Mouse (Mus musculus) stomach, embryonic 15.5 days (tissue): Measurements from ENCODE around the gene Prdx5. TPM values are rescaled to one million over a fixed set of nuclear protein-coding genes. Genes with fewer than 3 reads are reported as not detected.
"Not testable (repeated sequence)": the region's sequence is repeated elsewhere in the genome, so short reads cannot be mapped to it uniquely, and the experiment has no call there.

ENCODE experiments used
- ATAC-seq: fragments of 200-750 bp; cut with Nextera tagmentation; 2 replicates; pipeline ENCODE4 v1.8.0; 2017; ENCODE audit warnings: low read depth, moderate number of reproducible peaks, moderate TSS enrichment; ENCODE audit not compliant: insufficient read depth, low FRiP score
- H3K27ac ChIP-seq: fragments of 300-500 bp; sonication (generic); 2 replicates; pipeline ENCODE4 v1.5.1; 2015; ENCODE audit warnings: mild to moderate bottlenecking, inconsistent platforms
- H3K27me3 ChIP-seq: fragments of 300-500 bp; sonication (generic); replicated peaks from 2 replicates; pipeline ENCODE4 v1.6.1; 2015; ENCODE audit warnings: inconsistent platforms
- H3K36me3 ChIP-seq: fragments of 300-500 bp; sonication (generic); 2 replicates; pipeline ENCODE4 v1.6.1; 2015; ENCODE audit warnings: inconsistent platforms
- H3K4me1 ChIP-seq: fragments of 300-500 bp; sonication (generic); 2 replicates; pipeline ENCODE4 v1.6.1; 2015; ENCODE audit warnings: inconsistent platforms
- H3K4me2 ChIP-seq: fragments of 300-500 bp; sonication (generic); 2 replicates; pipeline ENCODE4 v1.6.1; 2015; ENCODE audit warnings: mild to moderate bottlenecking, inconsistent platforms
- H3K4me3 ChIP-seq: fragments of 300-500 bp; sonication (generic); replicated peaks from 2 replicates; pipeline ENCODE4 v1.5.1; 2015; ENCODE audit warnings: inconsistent platforms
- H3K9ac ChIP-seq: fragments of 300-500 bp; sonication (generic); 2 replicates; pipeline ENCODE4 v1.6.1; 2015; ENCODE audit warnings: inconsistent platforms
- H3K9me3 ChIP-seq: fragments of 300-500 bp; sonication (generic); 2 replicates; pipeline ENCODE4 v1.6.1; 2016; ENCODE audit warnings: inconsistent platforms
- WGBS: fragments of 180-500 bp; shearing (Covaris S2); methylation state at CpG from one replicate; pipeline ENCODE4 v1.1.7; 2015; 5-methylcytosine and 5-hydroxymethylcytosine counted together
- polyA plus RNA-seq: library from polyadenylated mRNA; unstranded; fragments of >200 nt; fragmentation: Nextera tagmentation; extraction: Ambion mirVana; gene quantifications from 2 replicates; pipeline ENCODE4 v1.2.1, GENCODE M21; 2015

Prdx5 gene
- polyA plus RNA-seq, 1 experiment from 2014 or later, result 279 TPM

- no peak for ATAC-seq
These were observed 3.1 kb upstream of the Prdx5 start for GRCm38 (mm10) chr19:6913036-6913435.

GRCm38 (mm10) chr19:6912205-6912970, 2.5 kb upstream of the Prdx5 start:
- no peak overlapping the region for H3K9ac ChIP-seq
- no peaks in the 10 kb centered on the region for H3K27me3 ChIP-seq
- no peaks in the 10 kb centered on the region for H3K9me3 ChIP-seq
- 93% methylated on average over 15 of the region's 15 CpGs for whole genome bisulfite sequencing
- H3K4me3 ChIP-seq, result no peak overlapping the region
- peaks cover 25% of the 10 kb centered on the region for H3K36me3 ChIP-seq
- peaks cover 21% of the 10 kb centered on the region for H3K4me1 ChIP-seq
- no peak overlapping the region for H3K27ac ChIP-seq
- no peak overlapping the region for H3K4me2 ChIP-seq
- ATAC-seq, result no peak

More at GRCm38 (mm10) chr19:6913036-6913435, 3.1 kb upstream of the Prdx5 start:
- Histone ChIP-seq H3K27ac (no peak overlapping the region), H3K36me3 (peaks cover 25% of the 10 kb centered on the region), H3K4me3 (no peak overlapping the region), H3K4me1 (peaks cover 15% of the 10 kb centered on the region), H3K27me3 (no peaks in the 10 kb centered on the region), H3K9me3 (no peaks in the 10 kb centered on the region), H3K4me2 (no peak overlapping the region), H3K9ac (no peak overlapping the region)
- WGBS, result 80% methylated on average over 6 of the region's 6 CpGs

GRCm38 (mm10) chr19:6911101-6912074, 1.5 kb upstream of the Prdx5 start:
- Histone ChIP-seq H3K9ac (no peak overlapping the region), H3K4me2 (peak overlapping the region; percentile 71)
- no peak for ATAC-seq

GRCm38 (mm10) chr19:6910306-6910705, 400 bp upstream of the Prdx5 start:
- Histone ChIP-seq H3K9ac (peak overlapping the region; percentile 12), H3K4me2 (peak overlapping the region; percentile 71), H3K27ac (peak overlapping the region; percentile 99), H3K36me3 (peaks cover 35% of the 10 kb centered on the region), H3K4me3 (peak overlapping the region; percentile 59), H3K4me1 (peaks cover 23% of the 10 kb centered on the region)
- H3K9me3 ChIP-seq, H3K27me3 ChIP-seq: not testable (repeated sequence)
- peak; percentile 19 for ATAC-seq
- WGBS, result under 1% methylated on average over 25 of the region's 30 CpGs

More at GRCm38 (mm10) chr19:6911101-6912074, 1.5 kb upstream of the Prdx5 start:
- WGBS, result 88% methylated on average over 19 of the region's 19 CpGs
- Histone ChIP-seq H3K27me3 (no peaks in the 10 kb centered on the region), H3K4me1 (peaks cover 23% of the 10 kb centered on the region), H3K27ac (0 out of 2 replicates have a peak overlapping the region, but pooled peaks have one; percentile 6), H3K36me3 (peaks cover 33% of the 10 kb centered on the region), H3K4me3 (peak overlapping the region; percentile 59), H3K9me3 (no peaks in the 10 kb centered on the region)

GRCm38 (mm10) chr19:6909021-6909420, 885 bp downstream of the Prdx5 start:
- Histone ChIP-seq H3K9ac (peak overlapping the region; percentile 42; the same call in 1 of the 2 replicates), H3K4me2 (peak overlapping the region; percentile 71), H3K9me3 (no peaks in the 10 kb centered on the region), H3K27ac (peak overlapping the region; percentile 99), H3K4me3 (peak overlapping the region; percentile 59), H3K27me3 (no peaks in the 10 kb centered on the region), H3K36me3 (peaks cover 42% of the 10 kb centered on the region), H3K4me1 (peaks cover 23% of the 10 kb centered on the region)
- 5% methylated on average over 11 of the region's 11 CpGs for WGBS
- no peak for ATAC-seq

GRCm38 (mm10) chr19:6907811-6908540, 1.9 kb downstream of the Prdx5 start:
- WGBS, result 79% methylated on average over 7 of the region's 7 CpGs

GRCm38 (mm10) chr19:6907094-6907493, 2.8 kb downstream of the Prdx5 start:
- Histone ChIP-seq H3K4me2 (no peak overlapping the region), H3K27me3 (no peaks in the 10 kb centered on the region), H3K9ac (no peak overlapping the region), H3K4me3 (no peak overlapping the region), H3K36me3 (peaks cover 29% of the 10 kb centered on the region), H3K4me1 (peaks cover 23% of the 10 kb centered on the region), H3K27ac (no peak overlapping the region), H3K9me3 (no peaks in the 10 kb centered on the region)
- ATAC-seq, result no peak
- WGBS, result 82% methylated on average over 8 of the region's 8 CpGs

More at GRCm38 (mm10) chr19:6907811-6908540, 1.9 kb downstream of the Prdx5 start:
- H3K9ac ChIP-seq, result no peak overlapping the region
- H3K4me2 ChIP-seq, result peak overlapping the region; percentile 71
- H3K27ac ChIP-seq, result no peak overlapping the region
- H3K4me1 ChIP-seq, result peaks cover 23% of the 10 kb centered on the region
- H3K36me3 ChIP-seq, result peaks cover 37% of the 10 kb centered on the region
- H3K9me3 ChIP-seq, result no peaks in the 10 kb centered on the region
- ATAC-seq, result no peak
- no peaks in the 10 kb centered on the region for H3K27me3 ChIP-seq
- H3K4me3 ChIP-seq, result peak overlapping the region; percentile 59

- Histone ChIP-seq H3K4me2 (no peak overlapping the region), H3K4me1 (peaks cover 16% of the 10 kb centered on the region), H3K9me3 (no peaks in the 10 kb centered on the region), H3K27ac (no peak overlapping the region), H3K36me3 (peaks cover 20% of the 10 kb centered on the region), H3K27me3 (no peaks in the 10 kb centered on the region), H3K4me3 (no peak overlapping the region), H3K9ac (no peak overlapping the region)
- no peak for ATAC-seq
- WGBS, result 81% methylated on average over 3 of the region's 3 CpGs
These were observed 3.7 kb downstream of the Prdx5 start for GRCm38 (mm10) chr19:6906199-6906598.

GRCm38 (mm10) chr19:6905498-6906159, 4.3 kb downstream of the Prdx5 start:
- no peak overlapping the region for H3K27ac ChIP-seq
- no peak overlapping the region for H3K9ac ChIP-seq
- peaks cover 17% of the 10 kb centered on the region; the same call in 1 of the 2 replicates for H3K36me3 ChIP-seq
- no peak overlapping the region for H3K4me3 ChIP-seq
- peaks cover 13% of the 10 kb centered on the region for H3K4me1 ChIP-seq
- H3K27me3 ChIP-seq, result no peaks in the 10 kb centered on the region
- ATAC-seq, result no peak
- H3K4me2 ChIP-seq, result no peak overlapping the region
- WGBS, result 89% methylated on average over 11 of the region's 11 CpGs
- no peaks in the 10 kb centered on the region for H3K9me3 ChIP-seq

GRCm38 (mm10) chr19:6904846-6905245, 5.1 kb downstream of the Prdx5 start:
- WGBS, result 77% methylated on average over 2 of the region's 2 CpGs
- no peak overlapping the region for H3K27ac ChIP-seq

GRCm38 (mm10) chr19:6903031-6903430, 6.9 kb downstream of the Prdx5 start:
- H3K9ac ChIP-seq, result no peak overlapping the region
- no peak overlapping the region for H3K27ac ChIP-seq
- peaks cover 17% of the 10 kb centered on the region; the same call in 1 of the 2 replicates for H3K36me3 ChIP-seq
- 83% methylated on average over 1 of the region's 1 CpGs for WGBS
- no peaks in the 10 kb centered on the region for H3K9me3 ChIP-seq
- H3K4me1 ChIP-seq, result peaks cover 8% of the 10 kb centered on the region
- no peaks in the 10 kb centered on the region for H3K27me3 ChIP-seq
- no peak overlapping the region for H3K4me3 ChIP-seq
- no peak overlapping the region for H3K4me2 ChIP-seq
- ATAC-seq, result no peak

More at GRCm38 (mm10) chr19:6904846-6905245, 5.1 kb downstream of the Prdx5 start:
- ATAC-seq, result no peak
- Histone ChIP-seq H3K4me1 (peaks cover 13% of the 10 kb centered on the region), H3K27me3 (no peaks in the 10 kb centered on the region), H3K9me3 (no peaks in the 10 kb centered on the region), H3K4me2 (no peak overlapping the region), H3K36me3 (peaks cover 17% of the 10 kb centered on the region; the same call in 1 of the 2 replicates), H3K9ac (no peak overlapping the region), H3K4me3 (no peak overlapping the region)
